Mouse (Mus musculus): ENCODE results near the gene Crybg1. TPM values are rescaled to one million over a fixed set of nuclear protein-coding genes. Genes with fewer than 3 reads are reported as not detected.

The Crybg1 gene
- polyA plus RNA-seq, 1 experiment from 2014 or later = 0.10 TPM

DNA sequence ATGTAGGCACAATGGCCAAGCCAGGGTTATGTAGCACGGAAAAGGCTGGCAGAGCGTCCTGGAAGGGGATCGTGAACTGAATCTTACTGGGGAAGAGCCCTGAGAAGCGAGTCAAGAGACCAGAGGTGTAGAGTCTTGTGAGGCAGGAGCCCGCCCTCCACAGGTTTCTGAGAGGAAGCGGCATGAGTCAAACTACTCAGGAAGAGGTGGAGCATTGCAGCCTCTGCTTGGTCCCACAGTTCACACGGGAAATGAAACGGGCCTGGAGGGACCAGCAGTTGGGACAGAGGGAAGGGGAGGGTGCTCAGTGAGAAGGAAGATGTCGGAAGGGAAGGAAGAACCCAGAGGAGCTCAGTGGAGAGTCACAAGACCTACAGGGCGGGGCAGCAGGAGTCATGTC is 123.9 kb downstream of the Crybg1 start:
- H3K9me3 ChIP-seq = no peaks in the 10 kb centered on the region
- H3K27ac ChIP-seq = no peak overlapping the region
- H3K36me3 ChIP-seq = no peaks in the 10 kb centered on the region
- H3K9ac ChIP-seq = no peak overlapping the region
- 0 out of 2 replicates have a peak, but pooled peaks cover 3% of the 10 kb centered on the region for H3K27me3 ChIP-seq
- no peak for ATAC-seq (ENCODE audit: low FRiP score)
- H3K4me2 ChIP-seq = no peak overlapping the region
- WGBS = 65% methylated on average over 10 of the region's 10 CpGs
- H3K4me3 ChIP-seq = no peak overlapping the region
- no peaks in the 10 kb centered on the region for H3K4me1 ChIP-seq (replicated peaks)

DNA sequence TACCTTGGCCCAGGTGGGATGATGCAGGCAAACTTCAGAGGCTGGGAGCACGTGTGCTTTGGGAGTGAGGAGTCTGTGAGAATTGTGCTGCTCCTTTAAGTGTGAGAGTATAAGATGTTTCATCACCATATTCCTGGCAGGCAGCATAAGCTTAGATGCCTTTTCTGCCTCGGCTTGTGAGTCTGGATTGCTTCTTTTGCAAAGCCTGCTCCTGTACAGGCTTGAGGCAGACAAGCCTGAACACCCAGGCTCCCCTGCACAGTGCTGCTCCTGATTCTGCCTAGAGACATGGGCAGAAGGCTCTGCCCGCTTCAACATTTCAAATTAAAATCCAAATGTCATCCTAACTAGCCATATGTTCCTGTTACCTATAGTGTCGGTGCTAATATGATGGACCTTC is 128.5 kb downstream of the Crybg1 start:
- H3K9me3 ChIP-seq = no peaks in the 10 kb centered on the region

DNA sequence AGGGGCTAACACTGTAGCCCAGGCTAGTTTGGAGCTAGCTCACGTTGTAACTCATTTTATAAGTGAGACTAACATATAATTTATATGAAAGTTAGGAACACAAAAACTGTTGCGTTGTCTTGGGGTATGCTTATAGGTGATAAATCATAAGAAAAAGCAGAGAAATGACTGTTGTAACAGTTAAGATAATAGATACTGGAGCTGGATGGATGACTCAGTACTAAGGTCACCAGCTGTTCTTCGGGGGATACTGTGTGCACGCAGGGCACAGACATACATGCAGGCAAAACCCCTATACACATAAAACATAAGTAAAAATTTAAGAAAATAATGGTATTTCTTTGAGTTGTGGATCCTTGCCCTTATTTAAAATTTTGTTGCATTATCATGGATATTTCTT is 130.1 kb downstream of the Crybg1 start:
- no peaks in the 10 kb centered on the region for H3K9me3 ChIP-seq
- 88% methylated on average over 4 of the region's 4 CpGs for WGBS
- no peak for ATAC-seq (ENCODE audit: low FRiP score)

More for the DNA sequence above, 128.5 kb downstream of the Crybg1 start:
- no peak overlapping the region for H3K9ac ChIP-seq
- H3K4me1 ChIP-seq (replicated peaks) = no peaks in the 10 kb centered on the region
- no peak overlapping the region for H3K4me3 ChIP-seq
- 0 out of 2 replicates have a peak, but pooled peaks cover 3% of the 10 kb centered on the region for H3K27me3 ChIP-seq
- no peak overlapping the region for H3K4me2 ChIP-seq
- no peaks in the 10 kb centered on the region for H3K36me3 ChIP-seq
- WGBS = 84% methylated on average over 4 of the region's 4 CpGs
- H3K27ac ChIP-seq = no peak overlapping the region
- no peak for ATAC-seq (ENCODE audit: low FRiP score)

DNA sequence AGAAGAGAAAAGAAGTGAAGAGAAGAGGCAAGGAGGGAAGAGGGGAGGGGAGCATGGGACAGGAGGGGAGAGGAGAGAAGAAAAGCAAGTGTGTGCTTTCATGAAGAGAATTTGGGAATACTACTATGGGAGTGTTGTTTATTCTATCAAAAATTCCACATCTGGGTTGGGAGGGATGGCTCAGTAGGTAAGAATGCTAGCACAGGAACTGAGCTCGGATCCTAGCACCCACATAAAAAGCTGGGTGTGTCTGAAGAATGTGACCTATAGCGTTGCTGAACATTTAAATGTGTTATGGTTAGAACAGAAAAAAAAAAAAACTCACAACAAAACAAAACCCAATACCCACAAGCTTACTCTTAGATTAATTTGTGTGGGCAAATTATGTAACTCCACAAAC is 133.0 kb downstream of the Crybg1 start:
- H3K4me3 ChIP-seq = no peak overlapping the region
- no peak overlapping the region for H3K4me2 ChIP-seq
- H3K27ac ChIP-seq = no peak overlapping the region
- no peaks in the 10 kb centered on the region for H3K9me3 ChIP-seq
- no peaks in the 10 kb centered on the region for H3K27me3 ChIP-seq
- no peaks in the 10 kb centered on the region for H3K36me3 ChIP-seq
- WGBS = 86% methylated on average over 2 of the region's 2 CpGs
- H3K4me1 ChIP-seq (replicated peaks) = no peaks in the 10 kb centered on the region
- no peak overlapping the region for H3K9ac ChIP-seq
- ATAC-seq (ENCODE audit: low FRiP score) = no peak

More for the DNA sequence above, 130.1 kb downstream of the Crybg1 start:
- no peaks in the 10 kb centered on the region for H3K4me1 ChIP-seq (replicated peaks)
- no peak overlapping the region for H3K4me3 ChIP-seq
- no peak overlapping the region for H3K9ac ChIP-seq
- no peaks in the 10 kb centered on the region for H3K36me3 ChIP-seq
- 0 out of 2 replicates have a peak, but pooled peaks cover 3% of the 10 kb centered on the region for H3K27me3 ChIP-seq
- no peak overlapping the region for H3K4me2 ChIP-seq
- H3K27ac ChIP-seq = no peak overlapping the region

DNA sequence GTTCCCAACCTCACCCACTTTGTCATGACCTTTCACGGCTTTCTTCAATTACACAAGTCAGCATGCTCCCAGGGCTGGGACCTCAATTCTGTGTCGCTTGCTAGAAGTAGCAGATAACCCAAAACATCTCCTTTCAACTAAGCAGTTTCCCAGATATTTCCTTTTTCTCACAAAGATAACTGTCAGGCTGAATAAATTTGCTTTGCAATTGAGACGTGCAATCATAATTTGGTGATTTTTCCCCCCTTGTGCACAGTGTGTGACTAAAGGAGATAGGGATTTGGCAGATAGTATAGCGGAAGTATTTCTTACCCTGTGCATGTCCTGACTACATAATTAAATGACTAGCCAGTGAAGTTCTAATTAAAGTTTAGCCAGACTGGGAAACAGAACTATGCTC is 134.8 kb downstream of the Crybg1 start:
- ATAC-seq (ENCODE audit: low FRiP score) = no peak
- H3K4me3 ChIP-seq = no peak overlapping the region
- no peaks in the 10 kb centered on the region for H3K36me3 ChIP-seq
- H3K27ac ChIP-seq = no peak overlapping the region
- H3K4me2 ChIP-seq = no peak overlapping the region
- no peaks in the 10 kb centered on the region for H3K9me3 ChIP-seq
- 65% methylated on average over 4 of the region's 4 CpGs for WGBS
- H3K4me1 ChIP-seq (replicated peaks) = no peaks in the 10 kb centered on the region
- H3K9ac ChIP-seq = no peak overlapping the region
- peaks cover 3% of the 10 kb centered on the region; the same call in 1 of the 2 replicates for H3K27me3 ChIP-seq

DNA sequence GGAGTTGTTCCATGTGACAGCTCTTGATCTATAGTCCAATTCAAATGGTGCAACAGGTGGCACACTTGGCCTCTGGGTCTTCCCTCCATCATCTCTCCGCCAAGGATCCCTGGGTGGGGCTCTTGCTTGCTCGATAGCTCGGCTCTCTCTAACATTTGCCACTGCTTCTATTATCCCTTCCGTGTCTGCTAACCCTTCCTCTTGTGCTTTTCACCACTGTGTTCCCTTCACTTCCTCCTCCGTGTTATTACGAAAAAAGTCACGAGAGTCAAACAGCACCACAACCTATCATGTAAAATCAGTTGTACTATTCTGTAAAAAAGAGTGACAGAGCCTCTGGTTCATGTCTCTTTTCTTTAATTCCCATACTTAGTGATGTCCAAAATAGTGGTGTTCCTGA is 137.2 kb downstream of the Crybg1 start:
- no peaks in the 10 kb centered on the region for H3K9me3 ChIP-seq
- no peak overlapping the region for H3K27ac ChIP-seq
- no peak overlapping the region for H3K4me2 ChIP-seq
- no peak overlapping the region for H3K4me3 ChIP-seq
- WGBS = 85% methylated on average over 7 of the region's 7 CpGs
- no peaks in the 10 kb centered on the region for H3K36me3 ChIP-seq
- no peak overlapping the region for H3K9ac ChIP-seq
- no peaks in the 10 kb centered on the region for H3K4me1 ChIP-seq (replicated peaks)
- no peak for ATAC-seq (ENCODE audit: low FRiP score)
- H3K27me3 ChIP-seq = peaks cover 27% of the 10 kb centered on the region

DNA sequence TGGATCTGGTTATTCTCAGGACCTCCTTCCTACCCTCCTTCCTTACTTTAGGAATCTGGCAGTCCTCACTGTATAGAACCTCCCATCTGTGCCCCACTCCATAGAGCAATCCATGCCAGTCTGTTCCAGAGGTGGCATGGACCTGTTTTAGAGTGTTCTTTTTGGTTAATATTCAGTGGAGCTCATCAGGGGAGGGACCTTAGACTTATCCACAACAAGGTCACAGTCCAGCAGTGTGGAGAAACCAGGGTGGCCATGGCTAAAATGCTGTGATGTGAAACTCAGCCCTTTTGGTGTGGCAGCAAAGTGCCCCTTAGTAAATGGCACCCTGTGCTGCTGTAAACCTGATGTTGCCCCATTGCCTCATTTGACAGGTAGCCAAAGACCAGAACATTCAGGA is 139.8 kb downstream of the Crybg1 start:
- Histone ChIP-seq H3K4me2 (no peak overlapping the region), H3K9me3 (no peaks in the 10 kb centered on the region), H3K27me3 (peaks cover 53% of the 10 kb centered on the region), H3K27ac (no peak overlapping the region), H3K4me1 (replicated peaks) (peaks cover 19% of the 10 kb centered on the region), H3K9ac (no peak overlapping the region), H3K4me3 (no peak overlapping the region), H3K36me3 (no peaks in the 10 kb centered on the region)
- ATAC-seq (ENCODE audit: low FRiP score) = no peak

DNA sequence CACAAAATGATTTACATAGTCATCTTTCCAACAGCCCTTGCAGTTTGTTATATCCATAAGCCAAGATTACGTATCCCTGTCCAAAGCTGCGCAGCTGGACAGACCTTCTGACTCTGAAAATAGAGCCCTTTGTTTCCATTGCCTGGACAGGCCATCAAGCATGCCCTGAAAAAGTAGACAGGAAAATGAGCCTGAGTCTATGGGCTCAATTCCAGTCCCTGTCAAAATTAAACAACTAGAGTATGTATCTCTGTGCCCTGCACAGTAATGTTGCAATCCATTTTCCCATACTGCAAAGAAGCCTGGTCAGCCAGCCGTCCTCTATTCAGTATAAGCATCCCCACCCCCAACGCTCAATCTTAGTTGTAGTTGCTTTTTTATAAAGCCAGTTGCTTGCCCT is 141.8 kb downstream of the Crybg1 start:
- no peaks in the 10 kb centered on the region for H3K36me3 ChIP-seq
- no peak overlapping the region for H3K4me3 ChIP-seq
- H3K4me2 ChIP-seq = no peak overlapping the region
- H3K9me3 ChIP-seq = no peaks in the 10 kb centered on the region
- H3K9ac ChIP-seq = no peak overlapping the region
- peaks cover 27% of the 10 kb centered on the region for H3K4me1 ChIP-seq (replicated peaks)
- peaks cover 73% of the 10 kb centered on the region for H3K27me3 ChIP-seq
- no peak for ATAC-seq (ENCODE audit: low FRiP score)
- 78% methylated on average over 4 of the region's 4 CpGs for WGBS
- H3K27ac ChIP-seq = no peak overlapping the region

DNA sequence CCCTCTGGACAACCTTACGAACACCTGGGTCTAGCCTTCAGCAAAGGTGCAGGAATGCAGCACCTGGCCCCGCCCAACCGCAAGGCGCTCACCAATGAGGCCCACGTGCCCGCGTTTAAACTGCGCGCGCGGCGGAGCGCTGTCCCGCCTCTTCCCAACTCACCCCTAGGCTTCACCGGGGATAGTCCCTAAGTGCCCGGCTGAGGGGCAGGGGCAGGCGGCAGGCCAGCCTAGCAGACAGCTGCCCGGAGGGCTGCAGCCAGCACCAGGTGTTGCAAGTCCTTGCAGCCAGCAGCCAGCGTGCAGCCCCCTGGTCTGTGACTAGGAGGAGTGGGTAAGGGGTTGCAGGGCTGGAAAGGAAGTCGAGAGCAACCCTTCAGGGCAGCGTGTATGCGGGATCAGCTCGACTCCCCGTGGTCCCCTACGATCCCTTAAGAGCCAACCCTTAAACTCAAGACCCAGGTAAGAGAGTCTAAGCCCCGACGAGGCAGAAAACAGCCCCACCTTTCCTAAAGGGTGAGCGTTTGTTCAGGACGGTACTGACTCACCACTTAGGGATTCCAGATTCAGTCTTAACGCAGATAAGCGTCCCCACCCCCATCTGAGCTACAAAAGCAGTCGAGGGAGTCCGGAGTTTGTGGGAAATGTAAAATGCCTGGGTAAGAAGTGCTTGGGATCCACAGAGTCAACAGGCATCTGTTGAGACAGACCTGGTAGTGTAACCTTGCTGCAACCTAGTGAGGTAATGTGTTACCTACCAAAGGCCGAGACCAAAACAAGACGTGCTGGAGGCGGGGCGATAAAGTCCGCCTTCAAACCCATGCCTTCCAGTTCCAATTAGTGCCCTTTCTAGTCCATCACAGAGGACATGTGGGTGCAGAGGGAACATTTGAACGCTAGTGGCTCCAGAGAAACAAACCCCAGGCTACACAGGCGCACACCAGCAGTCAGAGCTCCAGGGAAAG is 142.7 kb downstream of the Crybg1 start:
- H3K4me2 ChIP-seq = peak overlapping the region; percentile 55
- peaks cover 82% of the 10 kb centered on the region for H3K27me3 ChIP-seq
- ATAC-seq (ENCODE audit: low FRiP score) = peak; percentile 59
- H3K9me3 ChIP-seq = no peaks in the 10 kb centered on the region
- peak overlapping the region; percentile 29; the same call in 1 of the 2 replicates for H3K9ac ChIP-seq
- 1% methylated on average over 40 of the region's 40 CpGs for WGBS
- peak overlapping the region; percentile 35 for H3K4me3 ChIP-seq
- H3K27ac ChIP-seq = no peak overlapping the region
- H3K36me3 ChIP-seq = no peaks in the 10 kb centered on the region
- H3K4me1 ChIP-seq (replicated peaks) = peaks cover 27% of the 10 kb centered on the region

DNA sequence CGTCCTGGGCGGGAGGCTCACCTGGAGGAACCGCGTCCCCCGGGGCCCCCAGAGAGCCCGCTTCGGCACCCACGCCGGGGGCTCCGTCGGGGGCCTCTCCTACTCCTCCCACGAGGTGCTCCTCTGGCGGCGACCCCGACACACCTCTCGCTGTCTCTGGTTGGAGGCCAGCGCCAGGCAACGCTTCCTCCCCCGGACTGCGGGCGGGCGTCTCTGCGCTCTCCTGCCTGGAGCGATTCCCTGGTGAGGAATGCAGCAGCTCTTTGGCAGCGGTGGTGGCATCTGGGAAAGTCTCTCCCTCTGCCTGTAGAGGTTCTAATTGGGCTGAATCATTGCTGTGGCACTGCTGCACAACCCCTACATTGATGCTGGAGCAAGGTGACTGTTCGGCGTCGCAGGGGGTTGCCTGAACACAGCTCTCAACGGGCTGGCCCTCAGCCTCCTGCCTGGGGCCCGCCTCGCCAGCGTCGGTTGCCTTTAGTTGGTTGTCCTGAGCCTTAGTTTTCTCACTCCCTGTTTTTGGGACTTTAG is 144.4 kb downstream of the Crybg1 start:
- no peak overlapping the region for H3K27ac ChIP-seq
- H3K9ac ChIP-seq = no peak overlapping the region
- peak overlapping the region; percentile 69 for H3K4me2 ChIP-seq
- no peaks in the 10 kb centered on the region for H3K36me3 ChIP-seq
- H3K4me3 ChIP-seq = peak overlapping the region; percentile 50
- ATAC-seq (ENCODE audit: low FRiP score) = 0 out of 2 replicates have a peak, but pooled peaks have one; percentile 8
- no peaks in the 10 kb centered on the region for H3K9me3 ChIP-seq
- WGBS = 1% methylated on average over 33 of the region's 33 CpGs
- peaks cover 27% of the 10 kb centered on the region for H3K4me1 ChIP-seq (replicated peaks)
- peaks cover 89% of the 10 kb centered on the region for H3K27me3 ChIP-seq

DNA sequence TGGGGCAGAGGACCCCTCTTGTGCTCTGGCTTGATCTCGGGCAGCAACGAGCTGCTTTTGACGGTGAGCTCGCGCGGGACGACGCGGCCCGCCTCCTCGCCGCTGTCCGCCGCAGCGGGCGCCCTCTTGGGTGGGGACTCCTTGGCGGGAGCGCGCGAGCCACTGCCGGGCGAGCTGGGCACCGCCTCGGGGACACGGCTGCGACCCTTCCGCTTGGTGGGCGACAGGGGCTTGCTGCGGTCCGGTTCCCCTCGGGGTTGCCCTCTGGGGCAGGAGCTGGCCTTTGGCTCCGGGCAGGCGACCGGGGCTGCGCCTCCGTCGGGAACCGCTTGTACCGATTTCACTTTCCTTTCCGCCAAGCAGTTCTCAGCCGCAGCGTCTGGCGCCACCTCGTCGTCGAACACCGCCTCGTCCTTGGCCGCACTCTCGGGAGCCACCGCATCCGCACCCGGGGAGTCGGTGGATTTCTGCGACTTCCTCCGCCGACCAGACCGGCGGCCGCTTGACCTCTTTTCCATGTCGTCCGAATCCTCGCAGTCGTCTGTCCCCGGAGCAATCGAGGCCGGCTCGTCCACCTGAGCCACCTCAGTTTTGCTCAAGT is 145.0 kb downstream of the Crybg1 start:
- Histone ChIP-seq H3K9ac (peak overlapping the region; percentile 56), H3K27ac (no peak overlapping the region), H3K4me3 (peak overlapping the region; percentile 50), H3K4me2 (peak overlapping the region; percentile 69), H3K4me1 (replicated peaks) (peaks cover 27% of the 10 kb centered on the region), H3K27me3 (peaks cover 87% of the 10 kb centered on the region), H3K9me3 (no peaks in the 10 kb centered on the region), H3K36me3 (no peaks in the 10 kb centered on the region)
- ATAC-seq (ENCODE audit: low FRiP score) = peak; percentile 34; the same call in 1 of the 2 replicates
- under 1% methylated on average over 52 of the region's 68 CpGs for WGBS

DNA sequence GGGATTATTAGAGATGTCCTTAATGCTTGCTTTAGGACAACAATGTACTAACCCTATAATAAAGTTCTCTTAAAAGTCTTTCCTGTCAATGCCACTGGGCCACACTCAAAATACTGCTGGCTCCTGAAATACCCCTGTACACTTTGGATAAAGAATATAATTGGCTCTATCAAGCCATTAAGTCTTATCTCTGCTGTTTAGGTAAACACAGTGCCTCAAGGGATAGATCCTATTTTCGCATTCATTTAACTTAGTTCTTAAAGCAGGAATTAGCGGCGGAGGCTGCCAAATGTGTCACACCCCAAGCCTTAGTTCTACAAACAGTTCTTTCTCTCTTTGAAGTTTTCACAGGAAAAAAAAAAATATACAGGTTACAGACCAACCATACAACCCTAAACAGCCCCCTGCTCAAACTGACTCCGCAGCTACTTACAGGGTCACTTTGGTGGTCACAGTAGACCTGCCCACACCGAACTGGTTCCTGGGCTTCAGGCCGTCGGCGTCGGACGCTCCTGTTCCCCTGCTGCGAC is 145.6 kb downstream of the Crybg1 start:
- WGBS = 3% methylated on average over 11 of the region's 11 CpGs
- no peaks in the 10 kb centered on the region for H3K36me3 ChIP-seq
- no peaks in the 10 kb centered on the region for H3K9me3 ChIP-seq
- ATAC-seq (ENCODE audit: low FRiP score) = no peak
- H3K9ac ChIP-seq = peak overlapping the region; percentile 56; the same call in 1 of the 2 replicates
- peak overlapping the region; percentile 69 for H3K4me2 ChIP-seq
- peaks cover 85% of the 10 kb centered on the region for H3K27me3 ChIP-seq
- H3K4me1 ChIP-seq (replicated peaks) = peaks cover 27% of the 10 kb centered on the region
- no peak overlapping the region for H3K27ac ChIP-seq
- H3K4me3 ChIP-seq = peak overlapping the region; percentile 50

Data from hindbrain, embryonic 13.5 days (tissue).